Mouse (Mus musculus): Measurements from ENCODE around the gene 9130409I23Rik. TPM values are rescaled to one million over a fixed set of nuclear protein-coding genes. Genes with fewer than 3 reads are reported as not detected.

The 9130409I23Rik gene
- polyA plus RNA-seq (2016; fragmentation: Nextera tagmentation; extraction: Ambion mirVana) = not detected in 2 replicates

GRCm38 (mm10) chr1:181050937-181051336 lies at the start of gene 9130409I23Rik:
Gene 9130409I23Rik (plus strand): TSS chr1:181051237.
- Histone ChIP-seq H3K9me3 (no peaks in the 10 kb centered on the region), H3K4me1 (no peaks in the 10 kb centered on the region), H3K27me3 (no peaks in the 10 kb centered on the region), H3K4me3 (replicated peaks) (no peak within 1 kb of the TSS), H3K27ac (no peak within 1 kb of the TSS), H3K4me2 (no peak within 1 kb of the TSS), H3K9ac (no peak within 1 kb of the TSS), H3K36me3 (replicated peaks) (no peaks in the 10 kb centered on the region)
- WGBS = 91% methylated on average over 6 of the region's 6 CpGs
- ATAC-seq (ENCODE audit: low FRiP score) = no peak

GRCm38 (mm10) chr1:181001621-181002020 lies 49.4 kb upstream of the 9130409I23Rik start:
- H3K27me3 ChIP-seq = 0 out of 2 replicates have a peak, but pooled peaks cover under 1% of the 10 kb centered on the region
- H3K4me2 ChIP-seq = no peak overlapping the region
- no peaks in the 10 kb centered on the region for H3K4me1 ChIP-seq
- H3K9ac ChIP-seq = no peak overlapping the region
- H3K4me3 ChIP-seq (replicated peaks) = no peak overlapping the region
- no peak for ATAC-seq (ENCODE audit: low FRiP score)
- no peak overlapping the region for H3K27ac ChIP-seq
- no peaks in the 10 kb centered on the region for H3K36me3 ChIP-seq (replicated peaks)
- WGBS = 82% methylated on average over 3 of the region's 3 CpGs
- H3K9me3 ChIP-seq = no peaks in the 10 kb centered on the region

- Histone ChIP-seq H3K36me3 (replicated peaks) (no peaks in the 10 kb centered on the region), H3K9me3 (no peaks in the 10 kb centered on the region), H3K27me3 (0 out of 2 replicates have a peak, but pooled peaks cover 3% of the 10 kb centered on the region), H3K9ac (no peak overlapping the region), H3K4me2 (no peak overlapping the region), H3K4me3 (replicated peaks) (no peak overlapping the region), H3K27ac (no peak overlapping the region), H3K4me1 (no peaks in the 10 kb centered on the region)
- 81% methylated on average over 2 of the region's 2 CpGs for whole genome bisulfite sequencing
- no peak for ATAC-seq (ENCODE audit: low FRiP score)
These were observed 47.2 kb upstream of the 9130409I23Rik start for GRCm38 (mm10) chr1:181003790-181004189.

GRCm38 (mm10) chr1:181005331-181005730 lies 45.7 kb upstream of the 9130409I23Rik start:
- Histone ChIP-seq H3K9ac (no peak overlapping the region), H3K4me1 (no peaks in the 10 kb centered on the region), H3K4me2 (no peak overlapping the region), H3K4me3 (replicated peaks) (no peak overlapping the region), H3K27me3 (0 out of 2 replicates have a peak, but pooled peaks cover 3% of the 10 kb centered on the region), H3K9me3 (no peaks in the 10 kb centered on the region), H3K27ac (no peak overlapping the region), H3K36me3 (replicated peaks) (no peaks in the 10 kb centered on the region)
- WGBS = 82% methylated on average over 8 of the region's 8 CpGs
- ATAC-seq (ENCODE audit: low FRiP score) = no peak

GRCm38 (mm10) chr1:181007831-181008230 lies 43.2 kb upstream of the 9130409I23Rik start:
- ATAC-seq (ENCODE audit: low FRiP score) = no peak
- no peak overlapping the region for H3K27ac ChIP-seq
- H3K4me3 ChIP-seq (replicated peaks) = no peak overlapping the region
- no peaks in the 10 kb centered on the region for H3K36me3 ChIP-seq (replicated peaks)
- H3K4me2 ChIP-seq = no peak overlapping the region
- H3K4me1 ChIP-seq = no peaks in the 10 kb centered on the region
- no peak overlapping the region for H3K9ac ChIP-seq
- H3K27me3 ChIP-seq = 0 out of 2 replicates have a peak, but pooled peaks cover 3% of the 10 kb centered on the region
- no peaks in the 10 kb centered on the region for H3K9me3 ChIP-seq
- WGBS = 87% methylated on average over 6 of the region's 6 CpGs

- 100% methylated on average over 2 of the region's 2 CpGs for WGBS
- Histone ChIP-seq H3K9ac (no peak overlapping the region), H3K4me2 (no peak overlapping the region), H3K36me3 (replicated peaks) (no peaks in the 10 kb centered on the region), H3K9me3 (no peaks in the 10 kb centered on the region), H3K4me3 (replicated peaks) (no peak overlapping the region), H3K4me1 (no peaks in the 10 kb centered on the region), H3K27me3 (0 out of 2 replicates have a peak, but pooled peaks cover 3% of the 10 kb centered on the region), H3K27ac (no peak overlapping the region)
- ATAC-seq (ENCODE audit: low FRiP score) = no peak
These were observed 42.8 kb upstream of the 9130409I23Rik start for GRCm38 (mm10) chr1:181008266-181008665.

- no peaks in the 10 kb centered on the region for H3K9me3 ChIP-seq
- H3K27ac ChIP-seq = no peak overlapping the region
- H3K36me3 ChIP-seq (replicated peaks) = no peaks in the 10 kb centered on the region
- no peak for ATAC-seq (ENCODE audit: low FRiP score)
- H3K4me2 ChIP-seq = no peak overlapping the region
- no peak overlapping the region for H3K4me3 ChIP-seq (replicated peaks)
- no peak overlapping the region for H3K9ac ChIP-seq
- H3K27me3 ChIP-seq = 0 out of 2 replicates have a peak, but pooled peaks cover 3% of the 10 kb centered on the region
- no peaks in the 10 kb centered on the region for H3K4me1 ChIP-seq
- 89% methylated on average over 4 of the region's 4 CpGs for WGBS
These were observed 41.9 kb upstream of the 9130409I23Rik start for GRCm38 (mm10) chr1:181009011-181009590.

GRCm38 (mm10) chr1:181009754-181010153 lies 41.3 kb upstream of the 9130409I23Rik start:
- no peaks in the 10 kb centered on the region for H3K9me3 ChIP-seq
- no peak overlapping the region for H3K9ac ChIP-seq
- H3K4me1 ChIP-seq = no peaks in the 10 kb centered on the region
- no peaks in the 10 kb centered on the region for H3K36me3 ChIP-seq (replicated peaks)
- no peak overlapping the region for H3K27ac ChIP-seq
- H3K4me3 ChIP-seq (replicated peaks) = no peak overlapping the region
- ATAC-seq (ENCODE audit: low FRiP score) = no peak
- H3K27me3 ChIP-seq = 0 out of 2 replicates have a peak, but pooled peaks cover 5% of the 10 kb centered on the region
- 81% methylated on average over 3 of the region's 3 CpGs for WGBS
- no peak overlapping the region for H3K4me2 ChIP-seq

- no peak overlapping the region for H3K9ac ChIP-seq
- no peak overlapping the region for H3K4me2 ChIP-seq
- no peak overlapping the region for H3K27ac ChIP-seq
- H3K4me1 ChIP-seq = no peaks in the 10 kb centered on the region
- no peaks in the 10 kb centered on the region for H3K36me3 ChIP-seq (replicated peaks)
- no peaks in the 10 kb centered on the region for H3K9me3 ChIP-seq
- no peak overlapping the region for H3K4me3 ChIP-seq (replicated peaks)
- peaks cover 11% of the 10 kb centered on the region for H3K27me3 ChIP-seq
- WGBS = 61% methylated on average over 4 of the region's 4 CpGs
- no peak for ATAC-seq (ENCODE audit: low FRiP score)
These were observed 40.7 kb upstream of the 9130409I23Rik start for GRCm38 (mm10) chr1:181010171-181010932.

- no peak overlapping the region for H3K4me3 ChIP-seq (replicated peaks)
- H3K36me3 ChIP-seq (replicated peaks) = no peaks in the 10 kb centered on the region
- H3K4me2 ChIP-seq = no peak overlapping the region
- peaks cover 19% of the 10 kb centered on the region for H3K27me3 ChIP-seq
- ATAC-seq (ENCODE audit: low FRiP score) = no peak
- H3K9ac ChIP-seq = no peak overlapping the region
- no peaks in the 10 kb centered on the region for H3K9me3 ChIP-seq
- peaks cover 4% of the 10 kb centered on the region; the same call in 1 of the 2 replicates for H3K4me1 ChIP-seq
- no peak overlapping the region for H3K27ac ChIP-seq
- WGBS = 60% methylated on average over 5 of the region's 5 CpGs
These were observed 39.4 kb upstream of the 9130409I23Rik start for GRCm38 (mm10) chr1:181011601-181012000.

GRCm38 (mm10) chr1:181012416-181012815 lies 38.6 kb upstream of the 9130409I23Rik start:
- Histone ChIP-seq H3K9me3 (no peaks in the 10 kb centered on the region), H3K4me3 (replicated peaks) (no peak overlapping the region), H3K36me3 (replicated peaks) (no peaks in the 10 kb centered on the region), H3K4me1 (peaks cover 9% of the 10 kb centered on the region; the same call in 1 of the 2 replicates), H3K9ac (no peak overlapping the region), H3K27ac (no peak overlapping the region), H3K4me2 (no peak overlapping the region), H3K27me3 (peaks cover 20% of the 10 kb centered on the region)
- WGBS = 87% methylated on average over 3 of the region's 3 CpGs
- ATAC-seq (ENCODE audit: low FRiP score) = no peak

GRCm38 (mm10) chr1:181013446-181013845 lies 37.6 kb upstream of the 9130409I23Rik start:
- H3K4me1 ChIP-seq = peaks cover 9% of the 10 kb centered on the region; the same call in 1 of the 2 replicates
- WGBS = 77% methylated on average over 6 of the region's 6 CpGs
- ATAC-seq (ENCODE audit: low FRiP score) = no peak
- H3K9me3 ChIP-seq = no peaks in the 10 kb centered on the region
- H3K9ac ChIP-seq = no peak overlapping the region
- peaks cover 25% of the 10 kb centered on the region for H3K27me3 ChIP-seq
- H3K27ac ChIP-seq = no peak overlapping the region
- H3K36me3 ChIP-seq (replicated peaks) = no peaks in the 10 kb centered on the region
- no peak overlapping the region for H3K4me3 ChIP-seq (replicated peaks)
- H3K4me2 ChIP-seq = no peak overlapping the region
